Mouse (Mus musculus): ENCODE measurements around the gene Fermt2.
"Not testable (repeated sequence)": the region's sequence is repeated elsewhere in the genome, so short reads cannot be mapped to it uniquely, and the experiment has no call there.

Fermt2 gene

GRCm38 (mm10) chr14:45510787-45511186 lies 19.1 kb downstream of the Fermt2 start:
- no peak for DNase-seq (ENCODE audit: low read depth in 2 of 2, low spot score in 2 of 2)

GRCm38 (mm10) chr14:45507923-45508322 lies 22.0 kb downstream of the Fermt2 start:
- no peak for DNase-seq (ENCODE audit: low read depth in 2 of 2, low spot score in 2 of 2)

- DNase-seq (ENCODE audit: low read depth in 2 of 2, low spot score in 2 of 2), result no peak
These were observed 22.5 kb downstream of the Fermt2 start for GRCm38 (mm10) chr14:45507447-45507846.

GRCm38 (mm10) chr14:45507032-45507431 lies 22.9 kb downstream of the Fermt2 start:
- no peak for DNase-seq (ENCODE audit: low read depth in 2 of 2, low spot score in 2 of 2)

GRCm38 (mm10) chr14:45506165-45506564 lies 23.8 kb downstream of the Fermt2 start:
- DNase-seq (ENCODE audit: low read depth in 2 of 2, low spot score in 2 of 2), result no peak

GRCm38 (mm10) chr14:45504422-45505113 lies 25.4 kb downstream of the Fermt2 start:
- no peak for DNase-seq (ENCODE audit: low read depth in 2 of 2, low spot score in 2 of 2)

GRCm38 (mm10) chr14:45503934-45504333 lies 26.0 kb downstream of the Fermt2 start:
- DNase-seq (ENCODE audit: low read depth in 2 of 2, low spot score in 2 of 2), result no peak

- no peak for DNase-seq (ENCODE audit: low read depth in 2 of 2, low spot score in 2 of 2)
These were observed 29.9 kb downstream of the Fermt2 start for GRCm38 (mm10) chr14:45500052-45500451.

GRCm38 (mm10) chr14:45497116-45497515 lies 32.8 kb downstream of the Fermt2 start:
- DNase-seq (ENCODE audit: low read depth in 2 of 2, low spot score in 2 of 2), result no peak

GRCm38 (mm10) chr14:45495810-45496209 lies 34.1 kb downstream of the Fermt2 start:
- not testable (repeated sequence) for DNase-seq (ENCODE audit: low read depth in 2 of 2, low spot score in 2 of 2)

- no peak for DNase-seq (ENCODE audit: low read depth in 2 of 2, low spot score in 2 of 2)
These were observed 36.0 kb downstream of the Fermt2 start for GRCm38 (mm10) chr14:45493891-45494290.

GRCm38 (mm10) chr14:45492668-45493067 lies 37.2 kb downstream of the Fermt2 start:
- no peak for DNase-seq (ENCODE audit: low read depth in 2 of 2, low spot score in 2 of 2)

- DNase-seq (ENCODE audit: low read depth in 2 of 2, low spot score in 2 of 2), result no peak
These were observed 37.9 kb downstream of the Fermt2 start for GRCm38 (mm10) chr14:45492038-45492437.

- not testable (repeated sequence) for DNase-seq (ENCODE audit: low read depth in 2 of 2, low spot score in 2 of 2)
These were observed 42.7 kb downstream of the Fermt2 start for GRCm38 (mm10) chr14:45487201-45487600.

GRCm38 (mm10) chr14:45483361-45483760 lies 46.6 kb downstream of the Fermt2 start:
- not testable (repeated sequence) for DNase-seq (ENCODE audit: low read depth in 2 of 2, low spot score in 2 of 2)

GRCm38 (mm10) chr14:45478977-45479806 lies 50.7 kb downstream of the Fermt2 start:
- no peak for DNase-seq (ENCODE audit: low read depth in 2 of 2, low spot score in 2 of 2)

GRCm38 (mm10) chr14:45478515-45478914 lies 51.4 kb downstream of the Fermt2 start:
- DNase-seq (ENCODE audit: low read depth in 2 of 2, low spot score in 2 of 2), result no peak

GRCm38 (mm10) chr14:45477651-45478050 lies 52.3 kb downstream of the Fermt2 start:
- DNase-seq (ENCODE audit: low read depth in 2 of 2, low spot score in 2 of 2), result no peak

GRCm38 (mm10) chr14:45476990-45477389 lies 52.9 kb downstream of the Fermt2 start:
- DNase-seq (ENCODE audit: low read depth in 2 of 2, low spot score in 2 of 2), result no peak

GRCm38 (mm10) chr14:45472536-45472935 lies 57.4 kb downstream of the Fermt2 start:
- no peak for DNase-seq (ENCODE audit: low read depth in 2 of 2, low spot score in 2 of 2)

GRCm38 (mm10) chr14:45469446-45469845 lies 60.5 kb downstream of the Fermt2 start:
- DNase-seq (ENCODE audit: low read depth in 2 of 2, low spot score in 2 of 2), result no peak

GRCm38 (mm10) chr14:45466371-45466770 lies 63.5 kb downstream of the Fermt2 start:
- not testable (repeated sequence) for DNase-seq (ENCODE audit: low read depth in 2 of 2, low spot score in 2 of 2)

Measured in CD8-positive naive resting alpha-beta T cell, adult 2 months (primary cell).